Mouse (Mus musculus) E14TG2a.4 (cell line): ENCODE results near the gene Cd93.

Source experiments
- H3K27me3 ChIP-seq: 2 replicates; pipeline ENCODE4 v1.6.1; 2014; ENCODE audit warnings: low read length, control low read depth; ENCODE audit not compliant: insufficient read depth
- H3K36me3 ChIP-seq: 2 replicates; pipeline ENCODE4 v1.6.1; 2014; ENCODE audit warnings: low read length, control low read depth; ENCODE audit not compliant: insufficient read depth
- H3K4me1 ChIP-seq: replicated peaks from 2 replicates; pipeline ENCODE4 v1.6.1; 2014; ENCODE audit warnings: low read depth, low read length, control low read depth
- H3K4me3 ChIP-seq: replicated peaks from 2 replicates; pipeline ENCODE4 v1.5.1; 2014; ENCODE audit warnings: mild to moderate bottlenecking, low read length
- H3K9me3 ChIP-seq: 2 replicates; pipeline ENCODE4 v1.6.1; 2014; ENCODE audit warnings: low read length, control low read depth
- CTCF ChIP-seq: conservative IDR thresholded peaks from 2 replicates; pipeline ENCODE4 v1.5.1; 2014; ENCODE audit warnings: low read length
- NANOG ChIP-seq: IDR thresholded peaks from 2 replicates; pipeline ENCODE4 v1.6.1; 2014; ENCODE audit warnings: borderline replicate concordance, low read length, mixed read lengths
- POU5F1 ChIP-seq: IDR thresholded peaks from 2 replicates; pipeline ENCODE4 v1.6.1; 2014; ENCODE audit warnings: low read length, borderline replicate concordance

The Cd93 gene

DNA sequence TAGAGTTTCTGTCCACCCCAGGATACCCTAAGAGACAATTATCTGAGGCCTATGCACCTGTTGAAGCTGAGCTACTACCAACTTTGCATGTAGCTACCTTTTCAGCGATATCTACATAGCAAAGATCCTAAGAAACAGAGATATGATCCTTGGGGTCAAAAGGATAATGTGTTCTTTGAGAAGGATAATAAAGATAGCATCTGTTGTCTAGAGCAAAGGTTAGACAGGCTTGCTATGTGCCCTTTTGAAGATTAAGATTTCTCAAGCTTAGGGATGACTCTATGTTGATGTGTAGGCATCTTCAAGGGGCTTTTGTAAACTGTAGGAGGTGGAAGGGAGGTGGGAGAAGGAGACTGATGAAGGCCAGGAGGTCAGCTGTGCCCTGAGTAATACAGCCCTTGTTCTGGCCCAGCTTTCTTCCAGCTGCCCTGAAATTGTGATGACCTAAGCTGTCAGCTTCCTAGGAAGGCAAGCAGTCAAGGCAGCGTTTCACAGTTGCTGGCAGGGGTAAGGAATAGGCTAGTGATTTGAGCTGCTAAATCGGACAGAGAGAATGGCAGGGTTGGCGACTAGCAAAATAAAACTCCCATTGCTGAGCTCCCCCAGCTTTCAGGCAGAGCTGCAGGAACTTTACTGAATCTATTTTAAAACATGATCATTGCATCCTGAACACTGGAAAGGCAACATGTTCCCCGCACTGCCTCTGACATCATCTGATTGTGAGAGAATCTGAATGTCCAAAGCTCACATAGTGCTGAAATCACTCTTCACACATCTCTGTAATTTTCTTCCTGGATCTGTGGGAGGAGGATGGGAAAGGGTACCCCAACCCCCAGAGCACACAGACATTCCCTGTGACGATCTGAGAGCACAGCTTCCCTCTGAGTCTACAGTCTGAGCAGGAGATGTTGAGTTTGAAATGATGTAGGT, 55.4 kb downstream of the Cd93 start:
- H3K36me3 ChIP-seq, result no peaks in the 10 kb centered on the region
- H3K9me3 ChIP-seq, result no peaks in the 10 kb centered on the region; the same call in 1 of the 2 replicates
- TF ChIP-seq NANOG, result no peak
- no peak for TF ChIP-seq CTCF
- no peak for TF ChIP-seq POU5F1
- no peaks in the 10 kb centered on the region for H3K4me1 ChIP-seq
- no peak overlapping the region for H3K4me3 ChIP-seq
- peaks cover 14% of the 10 kb centered on the region; the same call in 1 of the 2 replicates for H3K27me3 ChIP-seq

DNA sequence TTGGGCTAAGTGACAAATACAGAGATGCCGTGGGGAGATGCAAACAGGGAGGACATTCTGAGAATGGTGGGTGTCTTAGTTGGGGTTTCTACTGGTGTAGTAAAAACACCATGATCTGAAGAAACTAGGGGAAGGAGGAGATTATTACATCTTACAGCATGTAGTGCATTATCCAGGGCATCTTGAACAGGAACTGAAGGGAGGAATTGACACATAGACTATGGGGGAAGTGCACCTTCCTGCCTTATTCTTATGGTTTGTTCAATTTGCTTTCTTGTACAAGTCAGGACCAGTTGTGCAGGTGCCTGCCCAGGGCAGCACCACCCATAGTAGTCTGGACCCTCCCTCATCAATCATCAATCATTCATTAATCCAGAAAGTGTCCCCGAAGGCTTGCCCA, 56.4 kb downstream of the Cd93 start:
- peaks cover 7% of the 10 kb centered on the region; the same call in 1 of the 2 replicates for H3K27me3 ChIP-seq
- no peaks in the 10 kb centered on the region for H3K36me3 ChIP-seq
- no peak for TF ChIP-seq NANOG
- no peak for TF ChIP-seq POU5F1
- TF ChIP-seq CTCF, result no peak
- no peak overlapping the region for H3K4me3 ChIP-seq
- no peaks in the 10 kb centered on the region; the same call in 1 of the 2 replicates for H3K9me3 ChIP-seq
- no peaks in the 10 kb centered on the region for H3K4me1 ChIP-seq
